Mouse (Mus musculus) thymus, postnatal 14 days (tissue): ENCODE measurements around the gene Mgea5.

Experiments
- DNase-seq: peaks from one replicate; pipeline ENCODE4 v3.0.0; 2021

Mgea5 gene

GRCm38 (mm10) chr19:45795406-45795944 is 11.8 kb upstream of the Mgea5 start:
- DNase-seq, result no peak

- no peak for DNase-seq
These were observed 11.1 kb upstream of the Mgea5 start for GRCm38 (mm10) chr19:45794718-45795117.

GRCm38 (mm10) chr19:45792404-45792803 is 8.8 kb upstream of the Mgea5 start:
- DNase-seq, result no peak

- peak; percentile 34 for DNase-seq
These were observed 6.5 kb upstream of the Mgea5 start for GRCm38 (mm10) chr19:45789888-45790874.

- DNase-seq, result no peak
These were observed 5.7 kb upstream of the Mgea5 start for GRCm38 (mm10) chr19:45789365-45789764.

- no peak for DNase-seq
These were observed 4.7 kb upstream of the Mgea5 start for GRCm38 (mm10) chr19:45788337-45788736.

GRCm38 (mm10) chr19:45787450-45787849 is 3.8 kb upstream of the Mgea5 start:
- no peak for DNase-seq

GRCm38 (mm10) chr19:45785470-45785869 is 1.8 kb upstream of the Mgea5 start:
- no peak for DNase-seq

GRCm38 (mm10) chr19:45783933-45784576 is 418 bp upstream of the Mgea5 start:
- DNase-seq, result peak; percentile 21

GRCm38 (mm10) chr19:45782315-45783001 is 1.2 kb downstream of the Mgea5 start:
- DNase-seq, result peak; percentile 74

GRCm38 (mm10) chr19:45781676-45782075 is 2.0 kb downstream of the Mgea5 start:
- DNase-seq, result no peak

GRCm38 (mm10) chr19:45780350-45780915 is 3.2 kb downstream of the Mgea5 start:
- no peak for DNase-seq

- DNase-seq, result no peak
These were observed 8.2 kb downstream of the Mgea5 start for GRCm38 (mm10) chr19:45775486-45775885.

GRCm38 (mm10) chr19:45771501-45771900 is 12.1 kb downstream of the Mgea5 start:
- no peak for DNase-seq

GRCm38 (mm10) chr19:45760810-45761209 is 22.8 kb downstream of the Mgea5 start:
- no peak for DNase-seq

GRCm38 (mm10) chr19:45758671-45759070 is 25.0 kb downstream of the Mgea5 start:
- DNase-seq, result no peak

GRCm38 (mm10) chr19:45753551-45753950 is 30.1 kb downstream of the Mgea5 start:
- no peak for DNase-seq

- DNase-seq, result no peak
These were observed 31.8 kb downstream of the Mgea5 start for GRCm38 (mm10) chr19:45751881-45752280.

GRCm38 (mm10) chr19:45749243-45750043 is 34.2 kb downstream of the Mgea5 start, which contains the start of gene Npm3:
TSS of gene Npm3 (minus strand) at chr19:45749591.
- peak; percentile 92 for DNase-seq

GRCm38 (mm10) chr19:45748691-45749242 is 34.9 kb downstream of the Mgea5 start:
- peak; percentile 76 for DNase-seq

GRCm38 (mm10) chr19:45748206-45748605 is 35.4 kb downstream of the Mgea5 start:
- DNase-seq, result no peak
